Mouse (Mus musculus) left cerebral cortex, postnatal 25 days (tissue): ENCODE results near the gene ccdc198. TPM values are rescaled to one million over a fixed set of nuclear protein-coding genes. Genes with fewer than 3 reads are reported as not detected.
"Not testable (repeated sequence)": the region's sequence is repeated elsewhere in the genome, so short reads cannot be mapped to it uniquely, and the experiment has no call there.

Experiments used
- DNase-seq, 2 experiments: peaks; one replicate each; pipeline ENCODE4 v3.0.0; 2022; ENCODE audit warnings: low spot score in 2 of 2, mixed read lengths in 1 of 2
- intact Hi-C: fragments of 180-260 bp; cut with DNase I; formaldehyde crosslinking; loops from one replicate; pipeline ENCODE4 v1.15.1; 2025
- total RNA-seq, 2 experiments: library from RNA; stranded (reverse); gene quantifications; 2 replicates each; pipeline ENCODE4 v1.2.3; 2021

The ccdc198 gene
- not detected for total RNA-seq

- DNase-seq: no peak
- intact Hi-C loops: no loop called here
Measured at GRCm38 (mm10) chr14:49245126-49245714, at the start of gene ccdc198. ccdc198 (minus strand) TSS chr14:49245474.

GRCm38 (mm10) chr14:49293802-49294449 is 48.7 kb upstream of the ccdc198 start:
- DNase-seq: no peak
- intact Hi-C loops: no loop called here

GRCm38 (mm10) chr14:49290029-49290745 is 44.9 kb upstream of the ccdc198 start:
- intact Hi-C loops: no loop called here
- DNase-seq: no peak

- peak in 1 of 2 experiments; percentile 88 for DNase-seq
- intact Hi-C loops: no loop called here
Measured at GRCm38 (mm10) chr14:49283784-49284655, 38.7 kb upstream of the ccdc198 start.

- intact Hi-C loops: no loop called here
- DNase-seq: no peak
Measured at GRCm38 (mm10) chr14:49278880-49279279, 33.6 kb upstream of the ccdc198 start.

DNA sequence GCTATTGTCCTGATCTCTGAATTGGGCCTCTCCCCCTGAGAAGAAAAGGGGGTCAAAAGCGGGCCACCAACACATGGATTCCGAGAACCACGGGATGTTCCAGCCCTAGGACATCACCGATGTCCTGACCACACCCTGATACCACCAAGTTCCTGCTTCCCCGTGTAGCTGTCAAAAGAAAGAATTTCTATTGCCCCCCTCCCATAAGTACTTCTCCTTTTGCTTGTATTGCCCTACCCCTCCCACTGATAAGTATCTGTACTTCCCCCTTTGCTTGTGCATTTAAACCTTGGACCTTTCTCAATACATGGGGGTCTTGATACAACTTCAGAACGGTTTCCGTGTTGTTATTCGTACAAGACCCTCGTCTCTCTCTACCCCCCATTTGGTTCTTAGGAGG is 33.2 kb upstream of the ccdc198 start:
- not testable (repeated sequence) for DNase-seq

GRCm38 (mm10) chr14:49277642-49278041 is 32.4 kb upstream of the ccdc198 start:
- DNase-seq: no peak
- intact Hi-C loops: no loop called here

More for the DNA sequence above, 33.2 kb upstream of the ccdc198 start:
- intact Hi-C loops: not testable (repeated sequence)

DNA sequence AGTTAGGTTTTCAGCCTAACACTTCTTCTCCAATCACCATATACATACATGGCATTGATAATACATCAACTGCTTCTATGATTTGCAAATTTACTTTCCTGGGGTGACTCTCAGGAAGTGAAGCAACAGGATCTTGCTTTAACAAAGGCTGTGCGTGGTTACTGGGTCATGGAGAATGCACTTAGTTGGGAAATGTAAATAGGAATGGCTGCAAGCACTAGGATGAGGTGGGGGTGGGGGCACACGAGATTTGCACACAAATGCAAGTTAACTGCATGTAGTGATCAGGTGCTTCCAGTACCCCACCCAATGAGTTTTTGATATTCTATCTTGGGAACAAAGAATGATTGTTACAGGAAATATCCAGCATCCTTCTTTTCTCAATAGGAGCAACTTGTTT is 30.1 kb upstream of the ccdc198 start:
- intact Hi-C loops: no loop called here
- DNase-seq: no peak

- intact Hi-C loops: no loop called here
- DNase-seq: no peak
Measured at GRCm38 (mm10) chr14:49265286-49266002, 20.2 kb upstream of the ccdc198 start.

GRCm38 (mm10) chr14:49241522-49241921 is 3.8 kb downstream of the ccdc198 start:
- intact Hi-C loops: no loop called here
- DNase-seq: no peak

DNA sequence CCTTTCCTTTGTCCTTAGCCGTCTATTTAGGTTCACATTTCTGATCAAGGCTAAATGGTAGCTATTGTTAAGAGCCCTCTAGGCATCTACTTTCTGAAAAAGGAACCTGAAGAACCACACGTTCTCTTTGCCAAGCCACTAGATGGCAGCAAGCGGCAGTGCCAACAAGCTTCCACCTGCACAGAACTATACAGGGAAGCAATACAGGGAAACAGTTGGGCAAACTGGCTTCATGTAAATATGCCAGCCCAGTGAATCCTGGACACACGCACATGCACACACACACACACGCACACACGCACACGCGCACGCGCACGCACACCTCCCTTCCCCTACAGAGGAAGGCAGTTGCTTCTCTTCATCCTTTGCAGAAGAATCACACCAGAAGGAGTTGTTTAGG is 7.1 kb downstream of the ccdc198 start:
- intact Hi-C loops: loop anchor here (1.0 to 5.0 kb wide), 5 partner anchors 109 to 496 kb away; partner anchors contain the start of gene Slc35f4
- DNase-seq: peak; percentile 64 to 84

DNA sequence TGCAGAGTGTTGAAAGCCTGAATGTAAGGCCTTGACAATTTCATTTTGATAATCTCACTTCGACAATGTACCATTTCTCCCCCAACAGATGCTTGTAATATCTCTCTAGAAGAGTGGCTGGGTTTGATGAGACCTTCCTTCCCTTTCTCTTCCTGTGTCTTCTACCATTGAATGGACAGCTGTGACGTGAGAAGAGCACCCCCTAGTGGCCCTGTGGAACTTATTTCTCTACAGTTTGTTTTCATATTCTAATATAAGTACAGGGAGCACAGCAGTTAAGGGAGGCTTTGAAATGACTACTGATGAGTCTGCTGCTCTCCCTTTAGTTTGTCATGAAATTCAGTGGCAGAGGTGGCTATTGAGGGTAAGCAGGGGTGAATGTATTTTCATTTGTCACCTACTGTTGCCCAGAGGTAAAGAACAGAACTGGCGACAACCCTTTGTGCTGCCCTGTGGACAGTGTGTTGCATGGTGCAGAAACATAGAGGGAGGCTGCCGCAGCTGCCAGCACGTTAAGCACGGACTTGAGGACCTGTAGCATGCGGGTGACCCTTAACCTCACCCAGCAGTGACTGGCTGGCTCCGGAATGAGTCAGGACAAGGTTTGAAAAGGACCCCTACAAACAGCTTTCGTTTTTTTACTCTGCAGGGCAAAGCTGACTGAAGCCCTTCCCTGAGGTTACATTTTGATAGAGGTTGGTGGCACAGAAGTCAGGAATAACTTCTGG is 10.3 kb downstream of the ccdc198 start:
- DNase-seq: peak in 1 of 2 experiments; percentile 45
- intact Hi-C loops: loop anchor here (5.0 kb wide), 3 partner anchors 112 to 307 kb away; partner anchors contain the start of gene Slc35f4

- no peak for DNase-seq
- intact Hi-C loops: no loop called here
Measured at GRCm38 (mm10) chr14:49231845-49232244, 13.4 kb downstream of the ccdc198 start.

GRCm38 (mm10) chr14:49226986-49227385 is 18.3 kb downstream of the ccdc198 start:
- intact Hi-C loops: no loop called here
- DNase-seq: no peak

DNA sequence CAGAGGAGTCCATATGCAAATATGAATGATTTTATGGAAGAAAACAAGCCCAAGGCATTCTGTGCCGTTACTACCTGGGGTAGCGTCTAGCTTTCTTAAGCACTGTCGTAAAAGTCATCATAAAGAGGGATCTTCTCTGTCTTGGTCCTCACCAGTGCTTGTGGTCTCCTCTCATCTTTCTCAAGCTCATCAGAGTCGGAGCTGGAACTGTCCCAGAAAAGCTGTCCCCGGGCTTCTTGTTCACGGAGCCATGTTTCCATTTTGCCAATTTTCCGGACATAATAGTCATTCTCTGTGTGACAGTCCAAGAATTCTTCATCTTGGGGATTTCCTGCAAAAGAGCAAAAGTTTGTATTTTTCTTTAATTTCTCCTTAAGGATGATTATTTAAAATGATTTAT is 18.8 kb downstream of the ccdc198 start:
- intact Hi-C loops: no loop called here
- no peak for DNase-seq

GRCm38 (mm10) chr14:49221771-49222170 is 23.5 kb downstream of the ccdc198 start:
- intact Hi-C loops: no loop called here
- DNase-seq: no peak

DNA sequence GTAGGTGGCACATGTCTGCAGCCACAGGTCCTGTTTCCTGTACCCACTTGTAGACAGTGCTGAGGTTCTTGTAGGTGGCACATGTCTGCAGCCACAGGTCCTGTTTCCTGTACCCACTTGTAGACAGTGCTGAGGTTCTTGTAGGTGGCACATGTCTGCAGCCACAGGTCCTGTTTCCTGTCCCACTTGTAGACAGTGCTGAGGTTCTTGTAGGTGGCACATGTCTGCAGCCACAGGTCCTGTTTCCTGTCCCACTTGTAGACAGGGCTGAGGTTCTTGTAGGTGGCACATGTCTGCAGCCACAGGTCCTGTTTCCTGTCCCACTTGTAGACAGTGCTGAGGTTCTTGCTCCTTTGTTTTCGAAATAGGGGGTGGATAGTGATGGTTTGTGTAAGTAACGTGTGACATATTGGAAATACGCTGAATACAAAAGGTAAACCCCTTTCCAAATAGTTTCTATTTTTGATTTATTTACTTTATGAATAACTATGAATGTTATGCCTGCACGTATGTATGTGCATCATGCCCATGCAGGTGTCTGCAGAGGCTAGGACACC is 25.7 kb downstream of the ccdc198 start:
- DNase-seq, intact Hi-C loops: not testable (repeated sequence)

GRCm38 (mm10) chr14:49218677-49219076 is 26.6 kb downstream of the ccdc198 start:
- intact Hi-C loops: no loop called here
- DNase-seq: no peak
